Mouse (Mus musculus) G1E-ER4 (cell line): Measurements from ENCODE around the gene Kpna2. TPM values are rescaled to one million over a fixed set of nuclear protein-coding genes. Genes with fewer than 3 reads are reported as not detected.

Experiments used
- GATA1 ChIP-seq: IDR thresholded peaks from one replicate; pipeline ENCODE4 v1.8.0; 2012; ENCODE audit warnings: low read length, inconsistent platforms
- polyA plus RNA-seq: library from polyadenylated mRNA; stranded (reverse); fragments of >175 nt; gene quantifications from 2 replicates; pipeline ENCODE4 v1.2.3, GENCODE M21; 2012

The Kpna2 gene
- polyA plus RNA-seq, result 10.4 TPM in 2 replicates

DNA sequence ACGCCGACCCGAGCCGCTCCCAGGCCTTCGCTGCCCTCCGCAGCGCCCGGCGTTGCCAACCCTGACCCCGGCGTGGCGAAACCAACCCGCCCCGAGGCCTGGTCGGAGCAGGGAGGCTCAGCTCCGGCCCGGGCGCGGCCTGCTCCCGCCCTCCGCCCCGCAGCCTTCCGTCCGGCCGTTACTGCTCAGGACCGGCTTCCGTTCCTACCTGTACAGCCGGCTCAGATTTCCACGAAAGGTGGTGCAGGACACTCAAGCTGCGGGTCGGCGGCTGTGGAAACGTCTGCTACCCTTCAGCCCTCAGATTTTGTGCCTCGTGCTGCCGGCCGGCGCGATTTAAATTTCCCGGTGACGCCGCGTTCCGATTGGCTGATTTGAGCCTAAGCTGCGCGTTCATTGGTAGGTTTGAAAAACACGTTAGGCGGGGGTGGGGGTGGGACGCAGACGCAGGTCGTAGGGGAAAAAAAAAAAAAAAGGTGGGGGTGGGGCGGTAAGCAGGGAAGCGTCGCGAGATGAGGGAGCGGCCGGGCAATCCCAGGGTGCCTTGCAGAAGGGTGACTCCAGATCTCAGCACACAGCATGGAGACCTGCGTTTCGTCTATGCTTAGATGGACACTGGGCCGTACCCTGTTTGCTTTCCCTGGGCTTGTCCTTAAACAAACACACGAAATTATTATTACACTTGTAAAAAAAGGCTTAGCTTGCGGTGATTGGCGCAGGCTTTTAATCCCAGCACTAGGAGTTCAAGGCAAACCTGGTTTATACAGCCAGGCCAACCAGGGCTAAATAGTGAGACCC is at the start of gene Kpna2:
Kpna2 (minus strand) TSS at position 391 of the 798 bp plus-strand sequence.
- TF ChIP-seq GATA1, result no peak

DNA sequence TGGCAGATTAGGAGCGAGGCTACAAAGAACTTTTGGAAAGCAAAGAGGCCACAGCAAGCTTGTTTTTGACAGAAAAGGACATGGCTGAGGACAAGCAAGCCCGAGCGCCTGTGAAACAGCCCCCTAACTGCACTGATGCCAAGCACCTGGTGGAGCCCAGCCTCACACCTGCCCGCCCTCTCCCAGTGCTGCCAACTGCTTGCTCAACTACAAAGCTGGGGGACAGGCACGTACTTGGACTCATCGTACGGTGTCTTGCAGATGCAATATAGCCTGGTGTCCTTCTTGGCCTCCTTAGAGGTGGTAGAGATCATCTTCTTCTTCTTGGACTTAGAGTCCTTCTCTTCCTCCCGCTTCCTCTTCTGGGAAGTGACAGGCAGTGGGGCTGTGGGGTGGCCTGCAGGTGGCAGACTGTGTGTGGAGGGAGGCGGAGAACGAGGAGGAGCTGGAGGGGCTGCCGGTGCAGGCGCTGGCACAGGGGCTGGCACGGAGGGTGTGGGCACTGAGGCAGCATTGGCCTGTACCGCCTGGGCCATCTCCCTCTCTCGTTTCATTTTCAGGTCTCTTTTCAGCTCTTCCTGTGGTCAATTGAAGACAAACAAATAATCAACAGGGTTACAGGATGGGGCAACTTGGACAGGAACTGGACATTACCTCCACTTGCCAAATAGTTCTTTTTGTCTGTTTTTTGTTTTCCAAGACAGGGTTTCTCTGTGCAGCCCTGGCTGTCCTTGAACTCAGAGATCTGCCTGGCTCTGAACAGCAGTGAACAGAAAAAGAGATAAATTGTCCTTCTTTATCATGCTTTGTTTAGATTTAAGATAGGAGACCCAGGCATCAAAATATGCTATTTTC is 47.7 kb upstream of the Kpna2 start:
- TF ChIP-seq GATA1, result no peak

DNA sequence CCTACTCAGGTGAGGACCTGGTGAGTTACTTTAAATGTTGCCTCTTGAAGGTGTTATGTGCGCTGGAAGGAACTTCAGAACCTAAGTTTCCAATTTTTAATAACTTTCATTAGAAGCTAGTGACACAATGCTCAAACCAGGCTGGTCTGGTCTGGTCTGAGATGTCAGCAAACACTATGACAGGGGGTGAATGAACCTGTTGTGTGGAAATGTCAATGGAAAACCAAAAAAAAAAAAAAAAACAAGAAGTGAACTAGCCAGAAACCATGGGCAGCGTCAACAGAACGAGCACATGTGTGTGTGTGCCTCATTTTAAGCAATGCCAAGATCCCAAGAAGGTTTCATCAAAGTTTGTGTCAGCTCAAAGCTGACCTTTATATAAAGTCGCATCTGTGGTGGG is 46.2 kb upstream of the Kpna2 start:
- TF ChIP-seq GATA1, result no peak

DNA sequence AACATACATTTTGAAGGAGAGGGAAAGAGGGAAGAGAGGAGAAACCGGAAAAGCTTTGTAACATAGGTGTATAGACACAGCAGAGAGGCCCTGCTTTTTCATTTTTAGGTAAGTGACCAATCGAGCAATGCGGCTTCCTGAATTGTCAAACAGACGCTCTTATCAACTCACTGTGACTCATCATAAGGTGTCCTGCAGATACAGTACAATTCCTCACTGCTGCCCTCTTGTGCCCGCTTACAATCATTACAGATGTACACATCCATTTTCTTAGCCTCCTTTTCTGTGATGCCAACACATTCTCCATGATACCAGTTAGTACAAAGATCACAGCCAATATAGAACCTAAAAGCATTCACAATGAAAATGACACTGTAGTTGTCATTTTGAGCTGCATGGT is 45.0 kb upstream of the Kpna2 start:
- TF ChIP-seq GATA1, result peak; percentile 38

DNA sequence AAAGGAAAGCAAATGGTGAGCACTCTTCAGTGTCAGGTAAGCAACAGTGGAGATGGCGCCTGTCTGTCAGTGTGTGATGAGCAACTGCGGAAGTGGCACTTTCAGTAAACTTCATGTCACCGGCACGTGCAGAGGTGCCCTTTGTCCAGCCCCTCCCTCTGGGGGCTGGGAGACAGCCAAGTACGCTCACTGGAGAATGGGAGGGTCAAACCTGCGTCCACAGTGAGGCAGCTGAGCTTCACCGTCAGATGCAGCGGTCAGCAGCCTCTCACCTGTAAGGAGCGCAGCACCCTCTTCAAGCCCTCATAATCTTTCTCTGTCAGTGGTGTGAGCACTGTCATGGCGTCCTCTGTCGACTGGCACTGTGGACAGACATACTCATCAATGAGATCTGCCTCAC is 44.0 kb upstream of the Kpna2 start:
- no peak for TF ChIP-seq GATA1

DNA sequence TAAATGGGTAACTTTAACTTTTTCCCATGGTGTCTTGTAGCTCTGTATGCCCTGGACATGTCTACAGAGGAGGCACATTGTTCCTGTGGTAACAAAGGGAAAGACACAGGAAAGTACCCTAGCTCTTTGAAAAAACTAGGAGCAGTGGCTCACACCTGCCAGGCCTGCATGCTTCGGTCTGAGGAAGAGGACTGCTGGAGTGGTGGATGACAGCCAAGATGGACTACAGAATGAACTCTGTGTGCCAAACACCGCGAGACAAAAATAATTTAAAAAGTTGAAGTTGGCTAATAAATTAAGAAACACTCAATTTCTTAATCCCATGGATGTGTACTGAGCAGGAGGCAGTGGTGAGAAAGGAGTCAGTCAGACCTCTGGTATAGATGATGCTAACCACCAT is 42.1 kb upstream of the Kpna2 start:
- TF ChIP-seq GATA1, result no peak

DNA sequence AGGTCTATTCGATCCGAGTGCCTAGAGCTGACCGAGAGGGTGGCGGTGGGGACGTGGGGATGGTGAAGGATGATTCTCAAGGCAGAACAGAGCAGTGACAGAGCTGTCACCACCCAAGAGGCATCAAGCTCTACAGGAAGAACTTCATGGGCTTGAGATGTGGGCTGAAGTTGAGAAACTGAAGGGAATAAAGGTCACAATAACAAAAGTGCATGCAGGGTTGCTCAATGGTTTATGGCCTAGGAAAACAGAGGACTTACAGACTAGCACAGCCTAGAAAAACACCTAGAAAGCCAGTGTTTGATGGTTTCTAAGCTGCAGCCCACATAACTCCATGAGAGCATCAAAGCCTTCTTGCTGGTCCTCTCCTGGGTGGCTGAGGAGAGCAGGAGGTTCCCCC is 40.1 kb upstream of the Kpna2 start:
- TF ChIP-seq GATA1, result no peak

DNA sequence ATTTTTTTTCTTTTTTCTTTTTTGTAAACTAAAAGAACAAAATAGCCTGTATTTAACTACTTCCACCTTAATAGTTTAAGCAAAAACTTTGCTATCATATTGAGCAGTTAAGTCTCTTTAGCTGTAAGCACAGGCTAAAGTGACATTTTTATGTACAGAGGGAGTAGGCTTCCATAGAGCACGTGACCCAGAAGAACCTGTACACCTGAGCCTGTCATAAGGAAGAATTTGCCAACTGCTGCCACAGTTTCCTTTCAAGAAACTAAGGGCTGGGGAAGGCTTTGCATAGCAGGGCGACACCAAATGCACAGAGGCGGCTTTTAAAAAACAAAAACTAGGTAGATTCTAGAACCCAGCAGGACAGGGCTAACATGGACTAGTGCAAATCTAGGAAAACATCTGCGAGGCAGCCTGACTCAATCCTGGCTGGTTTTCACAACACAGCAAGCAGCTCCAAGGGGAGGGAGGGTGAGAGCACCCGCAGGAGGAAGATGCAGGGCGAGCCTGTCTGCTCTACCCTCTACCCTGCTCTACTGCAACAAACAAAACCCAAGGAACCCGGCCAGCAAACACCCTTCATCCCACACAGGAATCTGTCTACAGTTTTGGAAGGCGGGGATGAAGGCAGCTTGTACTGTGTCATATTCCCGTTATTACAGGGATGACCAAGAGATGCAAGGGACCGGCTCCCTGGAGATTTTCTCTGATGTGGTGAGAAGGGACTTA is 34.9 kb upstream of the Kpna2 start:
- no peak for TF ChIP-seq GATA1

DNA sequence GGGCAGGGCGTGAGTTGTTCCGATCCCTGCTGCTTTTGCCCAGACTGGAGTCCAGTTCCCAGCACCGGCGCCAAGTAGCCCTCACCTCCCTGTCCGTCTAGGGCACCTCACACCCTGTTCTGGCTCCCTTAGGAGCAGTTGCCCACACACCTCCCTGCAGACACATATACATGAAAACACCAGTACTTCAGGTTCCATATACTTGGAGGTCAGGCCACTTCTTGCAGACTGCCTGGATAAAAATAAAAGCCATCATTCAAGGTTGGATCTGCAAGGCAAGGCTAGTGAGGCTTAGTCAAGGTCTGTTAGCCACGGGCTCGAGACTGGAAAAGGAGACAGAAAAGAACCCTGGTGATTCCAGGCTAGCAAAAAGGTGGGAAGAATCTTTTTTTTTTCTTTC is 32.3 kb upstream of the Kpna2 start:
- TF ChIP-seq GATA1, result no peak

DNA sequence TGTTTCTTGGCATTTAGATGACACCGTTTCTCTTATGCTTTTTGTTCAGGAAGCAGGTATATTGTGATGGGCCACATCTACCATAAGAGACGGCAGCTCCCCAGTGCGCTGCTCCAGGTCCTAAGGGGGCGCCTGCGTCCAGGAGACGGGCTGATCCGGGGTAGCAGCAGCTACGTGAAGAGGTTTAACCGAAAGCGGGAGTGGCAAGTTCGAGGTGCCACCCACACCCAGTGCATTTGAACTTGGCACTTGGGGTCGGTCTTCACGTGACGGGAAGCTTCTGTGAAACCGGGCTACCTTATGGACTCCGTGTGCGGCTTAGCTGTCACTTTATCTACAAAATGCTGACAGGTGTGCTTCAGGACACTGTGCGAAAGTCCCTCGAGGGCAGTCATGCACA is 30.2 kb upstream of the Kpna2 start:
- no peak for TF ChIP-seq GATA1

DNA sequence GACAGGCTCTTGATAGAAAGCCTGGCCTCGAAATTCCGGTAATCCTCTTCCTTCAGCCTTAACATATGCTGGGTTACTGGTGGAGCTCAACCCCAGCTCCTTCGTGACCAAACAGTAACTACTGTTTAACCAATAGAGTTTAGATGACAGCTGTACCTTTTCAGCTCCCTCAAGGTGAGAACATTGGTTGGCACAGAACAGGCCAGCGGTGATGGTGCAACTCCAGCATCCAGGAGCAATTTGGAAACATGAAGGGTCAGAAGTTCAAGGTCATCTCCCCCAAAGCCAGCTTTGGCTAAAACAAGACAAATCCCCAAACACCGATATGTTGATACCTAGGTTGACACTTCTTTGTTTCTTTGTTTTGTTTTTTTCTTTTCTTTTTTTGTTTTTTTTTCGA is 29.4 kb upstream of the Kpna2 start:
- no peak for TF ChIP-seq GATA1

DNA sequence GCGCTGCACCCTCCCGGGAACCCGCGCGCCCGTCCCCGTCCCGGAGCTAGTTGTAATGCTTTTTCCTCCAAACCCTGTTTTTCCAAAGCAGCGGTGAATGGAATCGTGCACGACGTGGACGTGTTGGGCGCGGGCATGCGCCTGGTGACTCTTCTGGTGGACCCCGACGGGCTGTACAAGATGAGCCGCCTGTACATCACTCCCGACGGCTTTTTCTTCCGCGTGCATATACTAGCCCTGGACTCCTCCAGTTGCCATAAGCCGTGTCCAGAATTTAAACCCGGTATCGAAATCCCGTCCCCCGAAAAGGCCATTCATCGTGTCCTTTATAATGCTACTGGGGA is 28.9 kb upstream of the Kpna2 start:
- TF ChIP-seq GATA1, result no peak

DNA sequence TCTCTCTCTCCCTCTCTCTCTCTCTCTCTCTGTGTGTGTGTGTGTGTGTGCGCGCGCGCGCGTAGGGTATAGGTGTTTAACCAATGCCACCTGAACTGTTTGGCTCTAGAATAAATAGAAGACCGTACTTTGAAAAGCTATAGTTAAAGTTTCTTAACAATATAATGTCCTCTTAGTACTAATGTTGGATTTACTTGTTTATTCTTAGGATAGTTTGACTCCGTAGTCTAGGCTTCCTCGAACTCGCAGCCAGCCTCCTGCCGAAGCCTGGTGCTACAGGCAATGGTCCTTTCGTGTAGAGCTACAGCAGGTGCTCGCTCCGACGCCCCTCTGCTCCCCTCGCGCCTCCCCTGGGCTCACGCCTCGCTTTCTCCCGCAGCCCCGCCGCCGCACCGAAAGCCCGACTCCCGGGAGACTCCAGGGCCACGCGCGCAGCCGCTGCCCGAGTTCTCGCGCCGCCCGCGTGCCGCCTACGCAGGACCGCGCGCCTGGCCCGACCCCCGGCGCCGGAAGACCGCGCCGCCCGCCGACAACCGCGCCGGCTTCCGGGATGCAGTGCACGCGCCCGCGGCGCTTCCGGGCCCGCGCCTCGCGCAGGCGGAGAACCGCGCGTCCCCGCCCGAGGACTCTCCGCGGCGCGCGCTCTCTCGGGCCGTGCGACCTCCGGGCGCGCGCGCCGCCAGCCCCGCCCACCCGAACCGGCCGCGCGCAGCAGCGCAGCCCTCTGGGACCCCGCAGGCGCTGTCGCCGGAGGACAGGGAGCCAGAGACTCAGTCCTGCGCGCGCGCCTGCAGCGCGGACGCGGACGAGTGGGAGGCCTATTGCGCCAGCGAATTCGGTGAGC is 28.3 kb upstream of the Kpna2 start:
- no peak for TF ChIP-seq GATA1

DNA sequence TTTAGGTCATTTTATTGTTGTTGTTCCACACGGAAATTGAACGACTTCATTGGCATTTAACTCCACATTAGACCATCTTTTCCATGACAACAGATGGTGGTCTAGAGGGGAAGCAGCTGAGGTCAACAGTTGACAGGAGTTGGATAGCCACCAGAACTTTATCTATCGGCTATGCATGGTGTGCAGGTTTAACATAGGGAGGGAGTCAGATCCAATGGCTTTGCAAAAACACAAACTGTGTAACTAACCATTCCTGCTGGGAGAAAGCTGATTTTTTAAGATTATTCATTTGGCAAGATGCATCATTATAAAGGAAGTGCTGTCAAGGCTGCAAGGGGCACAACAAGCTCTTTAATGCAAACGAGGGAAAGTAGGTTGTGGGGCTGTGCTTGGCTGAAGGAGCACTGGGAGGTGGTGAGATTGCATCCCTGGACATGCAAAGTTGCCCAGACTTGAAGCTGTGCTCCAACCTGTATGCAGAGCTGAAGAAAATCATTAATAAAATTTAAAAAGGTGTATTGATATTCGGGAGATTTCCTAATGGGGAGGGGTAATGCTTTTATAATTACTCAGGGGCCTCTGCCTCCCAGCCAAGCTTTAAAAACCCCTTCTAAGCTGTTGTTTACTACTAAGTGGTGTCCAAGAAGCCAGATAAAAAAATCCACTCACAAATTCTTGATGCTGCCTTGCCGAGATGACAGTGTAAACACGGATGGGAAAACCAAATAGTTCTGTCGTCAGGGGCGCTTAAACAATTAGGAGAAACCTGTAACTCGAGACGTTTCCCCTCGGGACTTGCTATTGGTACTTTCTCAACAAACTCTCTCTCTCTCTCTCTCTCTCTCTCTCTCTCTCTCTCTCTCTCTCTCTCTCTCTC is 27.5 kb upstream of the Kpna2 start:
- no peak for TF ChIP-seq GATA1
